Mouse (Mus musculus) heart, postnatal 4 days (tissue): ENCODE data around the gene Ptprf. TPM values are rescaled to one million over a fixed set of nuclear protein-coding genes. Genes with fewer than 3 reads are reported as not detected.
A peak's percentile ranks its signal among the peaks of the same experiment; 100 is the strongest.

Source experiments
- DNase-seq: peaks from one replicate; pipeline ENCODE4 v3.0.0; 2021
- microRNA-seq, 2 experiments: library from miRNA; unstranded; fragments of <30 nt; microRNA quantifications; one replicate each; pipeline ENCODE4 v1.2.0; 2021 to 2022
- total RNA-seq, 2 experiments: library from RNA; stranded (reverse); gene quantifications; 2 replicates each; pipeline ENCODE4 v1.2.3; 2021

Gene Ptprf
- total RNA-seq, 2 experiments from 2014 or later: 39.4 to 40.7 TPM

- no peak for DNase-seq
Observed at GRCm38 (mm10) chr4:118205906-118206305, 85.3 kb downstream of the Ptprf start.

- DNase-seq: no peak
Observed at GRCm38 (mm10) chr4:118199093-118199492, 92.1 kb downstream of the Ptprf start.

GRCm38 (mm10) chr4:118198606-118199005, 92.6 kb downstream of the Ptprf start:
- no peak for DNase-seq

GRCm38 (mm10) chr4:118196185-118196584, 95.0 kb downstream of the Ptprf start:
- no peak for DNase-seq

- DNase-seq: no peak
Observed at GRCm38 (mm10) chr4:118180301-118181080, 110.7 kb downstream of the Ptprf start.

- peak; percentile 93 for DNase-seq
Observed at GRCm38 (mm10) chr4:118179467-118180300, 111.5 kb downstream of the Ptprf start, which contains the start of gene Kdm4a. TSS of gene Kdm4a (minus strand) at chr4:118180043.

- DNase-seq: no peak
Observed at GRCm38 (mm10) chr4:118178952-118179466, 112.2 kb downstream of the Ptprf start.

GRCm38 (mm10) chr4:118172461-118172860, 118.7 kb downstream of the Ptprf start:
- DNase-seq: no peak

GRCm38 (mm10) chr4:118171006-118171405, 120.2 kb downstream of the Ptprf start:
- DNase-seq: no peak

GRCm38 (mm10) chr4:118162123-118162522, 129.1 kb downstream of the Ptprf start:
- no peak for DNase-seq

Small RNA genes lying within 50 kb of the gene (microRNA-seq; reads per million reads assigned to microRNA genes)
- gene Mir7226: 0 to 0.35 reads per million in 2 experiments

Other genes with a start within 250 kb of the Ptprf start
- gene St3gal3, start 156.5 kb downstream of the Ptprf start, total RNA-seq: 10 to 100 TPM; 27.1 to 29.2 TPM
- gene Kdm4a, start 111.4 kb downstream of the Ptprf start, total RNA-seq: 10 to 100 TPM; 36.7 to 38.6 TPM
- 10 to 100 TPM; 17.1 to 17.7 TPM for gene Szt2, start 117.9 kb upstream of the Ptprf start, total RNA-seq
- 10 to 100 TPM; 60.2 to 60.5 TPM for gene Med8, start 117.9 kb upstream of the Ptprf start, total RNA-seq
- gene Elovl1, start 136.7 kb upstream of the Ptprf start, total RNA-seq: 10 to 100 TPM; 38.0 to 44.4 TPM
- 10 to 100 TPM; 68.2 to 73.1 TPM for gene Cdc20, start 145.9 kb upstream of the Ptprf start, total RNA-seq
- under 1 TPM in 1 of 2 experiments, not detected in 1; 0.14 TPM for gene Mpl, start 166.1 kb upstream of the Ptprf start, total RNA-seq
- gene Tie1, start 198.7 kb upstream of the Ptprf start, total RNA-seq: 10 to 100 TPM; 86.2 to 88.9 TPM
- gene 2610528J11Rik, start 235.6 kb upstream of the Ptprf start, total RNA-seq: not detected